Mouse (Mus musculus) layer of hippocampus, adult 6 months (tissue): Measurements from ENCODE around the gene Olfr482. TPM values are rescaled to one million over a fixed set of nuclear protein-coding genes. Genes with fewer than 3 reads are reported as not detected.

Experiments used
- long read RNA-seq, 2 experiments: library from polyadenylated mRNA; unstranded; transcript quantifications; one replicate each; pipeline ENCODE4 v2.0.0; 2019 to 2020
- polyA plus RNA-seq: library from polyadenylated mRNA; unstranded; fragments of <200 nt; fragmentation: Nextera tagmentation; gene quantifications from 2 replicates; pipeline ENCODE4 v1.2.3, GENCODE M21; 2021

The Olfr482 gene
- not detected in 2 replicates for polyA plus RNA-seq
- long read RNA-seq, experiment 1 = 0 reads
- long read RNA-seq, experiment 2 = 0 reads

DNA sequence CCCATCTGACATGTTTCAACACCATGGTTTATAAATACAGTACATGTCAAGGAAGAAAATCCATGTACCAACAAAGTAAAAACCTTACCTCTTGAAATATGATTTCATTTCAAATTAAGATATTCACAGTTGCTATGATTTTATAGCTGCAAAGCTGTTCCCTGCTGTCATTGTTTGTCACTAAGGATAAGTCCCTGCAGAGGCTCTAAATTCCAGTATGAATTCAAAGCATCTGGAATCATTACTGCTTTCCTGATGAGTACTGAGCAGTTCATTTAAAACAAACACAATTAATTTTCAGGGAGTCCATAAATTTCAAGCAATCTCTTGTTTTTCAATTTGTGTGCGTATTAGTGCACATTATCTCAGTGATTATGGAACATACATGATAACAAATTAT is at the start of gene Olfr482:
Gene Olfr482 (minus strand): TSS at position 101 of the 400 bp plus-strand sequence.

GRCm38 (mm10) chr7:108127349-108127748 is 30.0 kb upstream of the Olfr482 start, which contains the start of gene Olfr484:
Olfr484 (minus strand) TSS chr7:108127449.

DNA sequence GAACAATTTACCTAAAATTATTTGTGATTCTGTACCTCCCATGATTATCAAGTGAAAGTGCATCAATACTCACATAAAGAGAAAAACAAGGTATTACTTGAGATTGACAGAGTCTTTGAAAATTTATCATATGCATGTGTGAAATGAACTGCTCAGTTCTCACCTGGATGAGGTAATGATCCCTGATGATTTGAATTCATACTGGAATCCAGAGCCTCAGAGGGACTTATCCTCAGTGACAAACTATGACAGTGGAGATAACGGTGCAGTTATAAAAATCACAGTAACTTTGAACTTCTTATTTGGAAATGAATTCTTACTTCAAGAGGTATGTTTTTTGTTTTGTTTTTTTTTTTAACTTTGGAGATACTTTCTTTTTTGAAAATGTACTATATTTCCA is 3.2 kb upstream of the Olfr482 start, which contains the start of gene Olfr483:
Gene Olfr483 (plus strand): TSS at position 301 of the 400 bp plus-strand sequence.

GRCm38 (mm10) chr7:108079555-108079954 is 17.8 kb downstream of the Olfr482 start, which contains the start of gene Olfr481:
Olfr481 (plus strand) TSS chr7:108079855.

DNA sequence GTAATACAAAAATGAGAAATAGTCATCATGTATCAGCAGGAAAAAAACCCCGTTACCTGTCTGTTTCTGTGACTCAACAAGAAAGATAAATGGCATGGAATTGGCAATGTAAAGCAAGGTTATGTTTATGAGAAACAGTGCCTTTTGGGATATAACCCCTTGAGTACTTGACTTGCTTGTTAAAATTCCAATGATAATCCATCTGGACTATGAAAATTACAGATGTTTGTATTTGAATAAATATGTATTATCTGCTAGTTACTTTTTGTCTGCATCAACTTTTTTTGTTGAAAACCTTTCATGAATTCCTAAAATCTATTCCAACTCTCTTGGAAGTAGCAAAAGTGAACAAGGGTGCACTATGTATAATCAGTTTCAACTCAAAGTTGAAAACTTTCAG is 30.1 kb downstream of the Olfr482 start, which contains the start of gene Olfr480:
Gene Olfr480 (minus strand): TSS at position 101 of the 400 bp plus-strand sequence.

DNA sequence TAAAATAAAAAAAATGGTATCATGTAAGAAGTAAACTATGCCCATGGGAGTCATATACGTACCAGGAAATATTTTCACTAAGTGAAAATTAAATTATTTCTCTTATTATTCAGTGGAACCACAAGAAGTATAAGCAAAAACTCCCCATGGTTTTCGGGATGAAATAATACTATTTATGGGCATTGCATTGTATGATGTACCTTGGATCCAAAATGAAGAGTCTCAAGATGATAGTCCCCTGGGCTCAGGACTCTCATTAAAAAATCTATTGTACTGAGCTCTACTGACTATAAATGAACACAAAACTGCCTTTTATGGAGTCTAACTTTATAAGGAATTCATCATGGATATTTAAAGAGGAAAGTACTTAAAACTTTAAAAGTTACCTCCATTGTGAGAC is 47.0 kb downstream of the Olfr482 start, which contains the start of gene Olfr479:
Gene Olfr479 (plus strand): TSS at position 301 of the 400 bp plus-strand sequence.

Other genes starting within 250 kb of the Olfr482 start
- not detected in 2 replicates for gene Olfr472, start 199.7 kb downstream of the Olfr482 start, polyA plus RNA-seq
- not detected in 2 replicates for gene Olfr473, start 167.1 kb downstream of the Olfr482 start, polyA plus RNA-seq
- not detected in 2 replicates for gene Olfr474, start 142.9 kb downstream of the Olfr482 start, polyA plus RNA-seq
- not detected in 2 replicates for gene Olfr476, start 132.8 kb downstream of the Olfr482 start, polyA plus RNA-seq
- not detected in 2 replicates for gene Olfr477, start 110.9 kb downstream of the Olfr482 start, polyA plus RNA-seq
- gene Olfr478, start 63.6 kb downstream of the Olfr482 start, polyA plus RNA-seq = not detected in 2 replicates
- not detected in 2 replicates for gene Olfr479, start 46.9 kb downstream of the Olfr482 start, polyA plus RNA-seq
- not detected in 2 replicates for gene Olfr480, start 30.2 kb downstream of the Olfr482 start, polyA plus RNA-seq
- not detected in 2 replicates for gene Olfr481, start 17.7 kb downstream of the Olfr482 start, polyA plus RNA-seq
- not detected in 2 replicates for gene Olfr483, start 3.3 kb upstream of the Olfr482 start, polyA plus RNA-seq
- not detected in 2 replicates for gene Olfr484, start 29.9 kb upstream of the Olfr482 start, polyA plus RNA-seq
- not detected in 2 replicates for gene Olfr485, start 62.3 kb upstream of the Olfr482 start, polyA plus RNA-seq
- gene Olfr486, start 75.2 kb upstream of the Olfr482 start, polyA plus RNA-seq = not detected in 2 replicates
- gene Olfr487, start 117.0 kb upstream of the Olfr482 start, polyA plus RNA-seq = not detected in 2 replicates
- gene Olfr488, start 160.8 kb upstream of the Olfr482 start, polyA plus RNA-seq = not detected in 2 replicates
- not detected in 2 replicates for gene Olfr490, start 191.3 kb upstream of the Olfr482 start, polyA plus RNA-seq
- gene Olfr491, start 215.9 kb upstream of the Olfr482 start, polyA plus RNA-seq = not detected in 2 replicates
- gene Olfr492, start 226.1 kb upstream of the Olfr482 start, polyA plus RNA-seq = not detected in 2 replicates
- gene Olfr493, start 249.4 kb upstream of the Olfr482 start, polyA plus RNA-seq = not detected in 2 replicates